Mouse (Mus musculus): ENCODE measurements around the gene H2afx.
"Not testable (repeated sequence)": the region's sequence is repeated elsewhere in the genome, so short reads cannot be mapped to it uniquely, and the experiment has no call there.

Gene H2afx

DNA sequence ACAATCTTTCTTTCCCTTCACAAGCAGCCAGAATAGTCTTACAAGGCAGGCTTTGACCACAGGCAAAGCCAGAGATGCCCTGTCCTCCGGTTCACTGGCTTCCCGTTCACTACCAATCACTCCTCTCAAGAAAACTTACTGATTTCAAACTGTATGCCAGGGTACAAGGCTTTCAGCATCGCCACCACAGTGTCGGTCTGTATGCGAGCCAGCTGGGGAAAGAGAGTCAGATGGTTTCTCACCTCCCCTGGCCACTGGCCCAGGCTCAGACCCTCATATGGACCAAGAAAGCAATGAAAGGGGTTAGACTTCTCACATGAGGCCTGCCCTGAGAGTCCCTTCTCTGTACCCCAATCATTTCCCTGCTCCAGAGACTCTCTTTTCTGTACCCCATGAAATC is 7.0 kb downstream of the H2afx start:
- no peak for DNase-seq (ENCODE audit: low spot score)

DNA sequence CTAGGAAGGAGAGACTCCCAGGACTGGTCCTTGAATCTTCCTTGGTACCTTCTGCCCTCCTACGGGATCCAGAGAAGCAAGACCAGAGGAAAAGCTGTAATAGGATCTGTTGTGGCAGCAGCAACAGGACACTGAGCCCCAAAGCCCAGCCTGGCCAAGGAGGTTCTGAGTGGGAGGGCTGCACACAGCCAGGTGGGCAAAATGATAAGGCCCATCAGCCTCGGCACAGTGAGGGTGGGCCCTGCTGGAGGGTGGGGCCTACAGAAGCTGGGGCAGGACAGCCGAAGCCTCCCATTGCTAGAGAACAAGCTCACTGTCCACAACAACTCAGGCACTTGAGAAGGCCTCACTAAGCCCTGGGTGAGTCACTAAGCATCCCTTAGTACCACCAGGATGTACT is 7.7 kb downstream of the H2afx start:
- DNase-seq (ENCODE audit: low spot score): no peak

DNA sequence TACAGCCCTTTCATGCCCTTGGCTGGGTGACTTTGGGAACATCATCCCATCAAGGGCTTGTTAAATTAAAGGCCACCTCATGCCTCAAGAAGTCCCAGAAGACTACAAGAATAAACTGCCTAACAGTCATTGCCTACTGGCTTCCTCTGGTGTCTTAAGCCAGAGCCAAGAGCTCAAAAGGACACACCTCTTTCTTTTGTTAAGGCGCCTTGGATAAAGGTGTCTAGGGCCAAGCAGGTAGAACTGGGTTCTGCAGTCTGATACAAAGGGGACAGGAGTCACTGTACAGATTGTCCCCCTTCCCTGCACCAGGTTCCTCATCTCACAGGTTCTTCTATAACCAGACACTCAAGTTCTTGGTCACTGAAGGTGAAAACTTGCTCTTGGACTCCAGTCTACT is 8.1 kb downstream of the H2afx start:
- no peak for DNase-seq (ENCODE audit: low spot score)

DNA sequence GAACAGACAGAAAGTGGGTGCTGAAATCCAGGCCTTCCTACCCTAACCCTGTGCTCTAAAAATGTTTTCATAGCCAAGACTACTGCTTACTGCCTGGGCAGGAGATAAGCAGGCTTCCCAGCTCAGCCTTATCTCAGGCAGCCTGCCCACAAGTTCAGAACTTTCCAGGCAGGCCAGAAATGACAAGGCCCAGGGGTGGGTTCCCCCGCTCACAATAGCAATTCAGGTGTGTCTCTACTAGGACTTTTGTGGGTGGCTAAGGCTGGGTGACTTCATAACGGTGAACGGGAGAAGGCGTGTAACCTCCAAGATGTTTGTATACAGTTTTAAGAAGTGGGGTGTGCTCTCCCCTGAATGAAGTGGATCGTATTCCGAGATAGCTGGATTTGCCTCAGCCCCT is 8.8 kb downstream of the H2afx start:
- DNase-seq (ENCODE audit: low spot score): peak; percentile 68

DNA sequence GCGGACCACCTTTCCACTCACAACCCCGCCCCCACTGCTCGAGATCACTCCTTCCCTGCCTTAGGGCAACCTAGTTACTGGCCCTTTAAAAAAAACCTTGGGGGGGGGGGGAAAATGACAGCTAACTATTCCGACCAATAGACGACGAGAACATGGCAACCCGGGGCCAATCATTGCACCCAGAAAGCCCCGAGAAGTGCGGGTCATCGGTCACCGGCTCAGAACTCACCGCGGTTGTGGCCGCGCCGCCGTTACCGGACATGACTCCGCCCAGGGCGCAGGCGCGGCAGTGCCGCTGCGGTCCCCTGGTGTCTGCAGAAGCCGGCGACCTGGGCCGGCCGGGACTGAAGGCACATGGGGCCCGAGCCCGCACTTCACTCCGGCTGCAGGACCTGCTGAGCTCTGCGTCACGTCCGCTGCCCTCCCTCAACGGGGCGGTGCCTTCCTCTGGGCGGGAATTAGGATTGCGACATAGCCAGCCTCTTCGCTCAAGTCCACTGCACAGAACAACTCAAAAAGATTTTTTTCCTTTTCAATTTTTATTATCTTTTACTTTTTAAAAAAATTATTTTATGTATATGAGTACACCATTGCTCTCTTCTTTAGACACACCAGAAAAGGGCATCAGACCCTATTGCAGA is 9.4 kb downstream of the H2afx start, which contains the start of gene Hmbs:
Gene Hmbs, minus strand, starts transcription at position 448 of the 641 bp plus-strand sequence.
- peak; percentile 85 for DNase-seq (ENCODE audit: low spot score)

DNA sequence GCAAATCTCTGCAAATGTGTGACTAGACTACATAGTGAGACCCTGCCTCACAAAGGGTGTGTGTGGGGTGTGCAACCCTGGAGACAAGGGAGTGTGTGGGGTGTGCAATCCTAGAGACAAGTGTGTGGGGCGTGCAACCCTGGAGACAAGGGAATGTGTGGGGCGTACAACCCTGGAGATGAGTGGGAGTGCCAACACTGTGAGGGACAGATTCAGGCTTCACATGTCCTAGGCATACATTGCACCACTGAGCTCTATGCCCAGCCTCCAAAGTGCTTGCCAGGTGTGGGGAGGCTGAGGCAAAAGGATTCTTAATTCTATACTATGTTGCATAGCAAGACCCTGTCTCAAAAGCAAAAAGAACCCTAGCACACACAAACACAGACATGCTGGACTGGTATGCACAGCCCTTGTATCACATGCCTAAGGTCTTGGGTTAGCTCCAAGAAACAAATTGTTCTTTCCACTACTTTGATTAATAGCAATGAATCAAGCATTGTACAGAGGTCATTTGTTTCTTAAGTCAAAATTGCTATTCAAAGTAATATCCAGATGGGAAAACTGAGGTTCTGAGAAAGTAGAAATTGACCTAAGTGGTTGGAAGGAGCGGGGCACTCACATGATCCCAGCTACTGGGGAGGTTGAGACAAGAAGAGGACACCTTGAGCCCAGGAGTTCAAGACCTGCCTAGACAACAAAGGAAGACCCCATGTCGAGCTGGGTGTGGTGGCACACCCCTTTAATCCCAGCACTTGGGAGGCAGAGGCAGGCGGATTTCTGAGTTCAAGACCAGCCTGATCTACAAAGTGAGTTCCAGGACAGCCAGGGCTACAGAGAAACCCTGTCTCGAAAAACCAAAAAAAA is 11.3 kb downstream of the H2afx start:
- no peak for DNase-seq (ENCODE audit: low spot score)

DNA sequence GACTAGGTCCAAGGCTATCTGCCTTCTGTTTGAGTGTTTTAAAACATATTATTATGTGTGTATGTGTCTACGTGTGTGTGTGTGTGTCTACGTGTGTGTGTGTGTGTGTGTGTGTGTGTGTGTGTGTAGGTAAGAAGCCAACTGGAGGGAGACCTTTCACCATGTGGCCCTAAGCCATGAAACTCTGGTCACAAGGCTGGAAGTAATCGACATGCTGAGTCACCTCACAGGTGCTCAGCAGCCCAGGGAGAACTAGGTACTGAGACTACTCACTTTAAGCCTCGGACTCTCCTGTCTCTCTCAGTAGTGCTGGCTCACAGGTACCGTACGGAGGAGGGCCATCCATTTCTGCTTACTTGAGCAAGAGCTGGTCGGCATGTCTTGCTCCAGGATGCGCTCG is 12.7 kb downstream of the H2afx start:
- no peak for DNase-seq (ENCODE audit: low spot score)

DNA sequence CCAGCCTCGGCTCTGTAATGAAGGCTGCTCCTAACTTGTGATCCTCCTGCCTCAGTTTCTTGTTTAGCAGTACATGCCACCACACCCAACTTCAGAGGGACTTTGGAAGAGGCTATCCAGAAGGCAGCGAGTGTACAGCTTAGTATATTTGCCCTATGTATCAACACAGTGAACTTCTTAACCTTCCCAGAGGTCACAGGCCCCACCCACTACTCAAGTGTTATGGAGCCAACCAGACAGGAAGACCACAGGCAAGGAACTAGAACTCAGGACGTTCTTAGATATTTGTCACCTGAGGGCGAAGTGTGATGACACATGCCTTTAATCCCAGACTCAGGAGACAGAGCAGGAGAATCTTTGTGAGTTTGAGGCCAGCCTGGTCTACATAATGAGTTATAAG is 13.1 kb downstream of the H2afx start:
- no peak for DNase-seq (ENCODE audit: low spot score)

DNA sequence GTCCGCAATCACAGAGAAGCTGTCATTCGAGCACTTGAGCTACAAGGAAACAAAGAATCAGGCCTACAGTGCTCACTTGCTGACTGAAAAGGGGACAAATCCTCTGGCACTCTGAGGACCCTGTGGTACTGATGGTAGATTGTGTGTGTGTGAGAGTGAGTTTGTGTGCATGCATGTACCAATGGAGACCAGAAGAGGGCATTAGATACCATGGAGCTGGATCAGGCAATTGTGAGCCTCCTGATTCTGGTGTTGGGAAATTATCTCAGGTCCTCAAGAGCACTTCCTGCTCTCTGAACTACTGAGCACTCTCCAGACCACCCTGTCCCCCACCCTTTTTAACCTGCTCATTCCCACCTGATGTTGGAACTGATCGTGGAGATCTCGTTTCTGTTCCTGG is 14.1 kb downstream of the H2afx start:
- DNase-seq (ENCODE audit: low spot score): no peak

DNA sequence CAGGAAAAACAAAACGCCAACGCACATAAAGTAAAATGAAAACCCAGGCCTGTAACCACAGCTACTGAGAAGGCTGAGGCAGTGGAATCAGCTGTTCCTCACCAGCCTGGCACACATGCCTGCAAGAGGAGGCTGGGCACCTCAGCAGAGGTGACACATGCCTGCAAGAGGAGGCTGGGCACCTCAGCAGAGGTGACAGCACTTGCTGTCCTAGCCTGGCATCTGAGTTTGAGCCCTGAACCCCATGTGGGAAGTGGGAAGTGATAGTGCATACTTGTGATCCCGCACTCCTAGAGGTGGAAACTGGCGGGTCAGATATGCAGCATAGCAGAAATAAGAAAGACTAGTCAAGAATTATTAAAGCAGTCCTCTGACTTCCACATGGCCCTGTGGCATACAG is 16.9 kb downstream of the H2afx start:
- DNase-seq (ENCODE audit: low spot score): no peak

DNA sequence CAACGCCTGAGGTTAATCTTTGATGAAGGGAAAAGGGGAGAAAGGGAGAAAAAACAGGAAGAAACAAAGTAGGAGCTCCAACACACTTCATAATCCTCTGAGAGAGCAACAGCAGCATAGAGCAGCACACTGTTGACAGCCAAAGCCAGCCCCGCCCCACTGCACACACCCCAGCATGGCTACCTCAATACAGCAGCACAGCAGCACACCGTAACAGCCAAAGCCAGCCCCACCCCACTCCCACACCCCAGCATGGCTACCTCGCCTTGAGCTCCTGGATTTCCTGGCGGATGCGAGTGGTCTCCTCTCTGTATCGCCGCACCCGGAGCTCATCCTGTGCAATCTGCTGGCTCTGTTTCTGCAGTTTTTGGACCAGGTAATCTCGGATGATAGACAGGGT is 17.8 kb downstream of the H2afx start:
- no peak for DNase-seq (ENCODE audit: low spot score)

DNA sequence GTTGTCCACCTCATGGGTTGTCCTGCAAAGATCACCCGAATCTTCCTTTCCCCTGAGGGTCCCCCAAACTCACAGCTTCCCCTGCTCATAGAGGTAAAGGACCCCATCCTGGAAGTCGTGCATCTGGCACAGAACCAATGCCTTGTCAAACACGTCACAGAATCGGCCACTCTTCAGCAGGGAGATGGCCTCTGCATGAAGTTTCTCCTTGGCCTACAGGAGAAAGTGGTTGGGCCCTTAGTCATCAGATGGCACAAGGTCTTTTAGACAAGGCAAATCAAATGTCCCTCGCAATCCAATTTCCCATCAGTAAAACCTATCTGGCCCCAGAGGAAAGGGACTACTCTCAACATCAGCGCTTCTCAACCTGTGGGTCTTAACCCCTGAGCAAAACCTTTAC is 18.6 kb downstream of the H2afx start:
- DNase-seq (ENCODE audit: low spot score): no peak

DNA sequence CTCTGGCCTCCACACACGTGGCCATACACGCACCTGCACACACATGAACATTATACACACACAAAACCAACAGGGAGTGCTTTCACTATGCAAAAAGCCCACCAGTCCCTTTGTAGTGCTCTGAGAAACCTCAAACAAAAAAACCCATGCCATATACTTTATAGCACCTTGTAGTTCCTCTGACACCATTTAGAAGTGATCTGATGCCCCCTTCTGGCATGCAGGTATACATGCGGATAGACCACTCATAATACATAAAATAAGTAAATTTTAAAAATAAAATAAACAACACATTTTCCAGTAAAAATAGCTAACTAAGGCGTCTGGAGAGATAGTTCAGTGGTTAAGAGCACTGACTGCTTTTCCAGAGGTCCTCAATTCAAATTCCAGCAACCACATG is 22.7 kb downstream of the H2afx start:
- DNase-seq (ENCODE audit: low spot score): no peak

DNA sequence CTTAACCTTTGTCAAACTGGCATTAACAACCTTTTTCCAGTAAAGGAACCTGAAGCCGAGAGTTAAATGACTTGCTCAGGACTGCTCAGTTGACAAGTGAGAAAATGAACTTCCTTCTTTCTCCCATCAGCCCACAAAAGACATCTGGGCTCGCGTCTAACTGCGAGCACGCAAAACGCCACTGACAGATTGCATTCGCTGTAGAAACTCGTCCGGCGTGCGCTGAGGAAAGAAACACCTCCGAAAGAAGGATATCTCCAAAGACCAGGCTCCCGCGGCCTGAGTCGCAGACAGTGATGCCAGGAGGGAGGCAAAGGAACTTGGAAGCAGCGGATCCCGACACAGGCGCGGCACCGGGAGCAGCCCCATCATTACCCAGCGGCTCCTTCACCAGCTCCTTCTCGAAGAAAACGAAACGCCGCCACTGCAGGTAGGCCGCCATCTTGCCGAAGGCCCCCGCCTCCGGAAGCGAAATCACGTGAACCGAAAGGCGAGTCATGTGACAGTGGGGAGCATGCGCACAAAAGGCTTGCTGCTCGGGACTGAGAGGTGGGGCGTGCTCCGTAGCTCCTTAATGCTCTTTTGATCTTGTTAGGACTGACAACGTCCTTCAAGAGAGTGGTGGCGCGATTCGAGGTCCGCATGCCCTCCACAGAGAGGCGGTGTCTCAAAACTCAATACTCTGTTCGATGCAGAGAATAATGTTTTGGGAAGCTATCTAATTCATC is 26.9 kb downstream of the H2afx start, which contains the start of gene Vps11:
Gene Vps11, minus strand, starts transcription at position 481 of the 728 bp plus-strand sequence.
- peak; percentile 91 for DNase-seq (ENCODE audit: low spot score)

DNA sequence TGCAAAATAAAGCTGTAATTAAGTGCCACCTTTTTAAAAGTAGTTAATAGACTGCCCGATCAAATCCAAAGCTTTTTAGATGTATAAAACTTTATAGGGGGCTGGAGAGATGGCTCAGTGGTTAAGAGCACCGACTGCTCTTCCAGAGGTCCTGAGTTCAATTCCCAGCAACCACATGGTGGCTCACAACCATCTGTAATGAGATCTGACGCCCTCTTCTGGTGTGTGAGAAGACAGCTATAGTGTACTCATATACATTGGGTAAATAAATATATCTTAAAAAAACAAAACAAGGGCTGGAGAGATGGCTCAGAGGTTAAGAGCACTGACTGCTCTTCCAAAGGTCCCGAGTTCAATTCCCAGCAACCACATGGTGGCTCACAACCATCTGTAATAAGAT is 27.4 kb downstream of the H2afx start:
- DNase-seq (ENCODE audit: low spot score): not testable (repeated sequence)

DNA sequence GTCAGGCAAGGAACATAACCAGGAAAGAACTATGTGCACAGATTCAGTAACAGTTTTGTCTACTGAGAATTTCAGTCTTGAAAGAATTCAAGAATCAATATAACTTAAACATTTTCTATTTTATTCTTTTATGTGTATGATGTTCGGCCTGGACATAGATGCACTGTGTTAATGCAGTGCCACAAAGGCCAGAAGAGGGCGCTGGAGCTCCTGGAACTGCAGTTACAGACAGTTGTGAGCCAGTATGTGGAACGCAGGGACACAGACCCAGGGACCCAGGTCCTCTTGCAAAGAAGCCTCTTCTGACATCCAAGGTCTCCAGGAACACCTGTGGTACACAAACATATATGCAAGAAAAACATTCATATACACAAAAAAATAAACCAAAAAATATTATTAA is 30.0 kb downstream of the H2afx start:
- no peak for DNase-seq (ENCODE audit: low spot score)

DNA sequence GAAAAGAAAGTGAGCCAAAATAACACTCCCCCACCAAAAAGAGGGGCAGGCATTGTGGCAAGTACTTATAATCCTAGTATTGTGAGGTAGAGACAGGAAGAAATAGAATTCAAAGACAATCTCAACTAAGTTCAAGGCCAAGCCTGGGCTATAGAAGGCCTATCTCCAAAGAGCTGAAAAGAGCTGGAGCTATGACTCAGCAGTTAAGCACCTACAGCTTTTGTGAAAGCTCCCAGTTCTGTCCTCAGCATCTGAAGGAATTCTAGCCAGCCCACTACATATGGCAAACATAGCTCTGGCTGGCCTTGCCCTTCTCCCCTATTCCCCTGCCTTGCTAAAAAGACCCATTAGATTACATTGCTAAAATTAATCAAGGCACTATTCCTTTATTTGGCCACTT is 38.9 kb downstream of the H2afx start:
- no peak for DNase-seq (ENCODE audit: low spot score)

DNA sequence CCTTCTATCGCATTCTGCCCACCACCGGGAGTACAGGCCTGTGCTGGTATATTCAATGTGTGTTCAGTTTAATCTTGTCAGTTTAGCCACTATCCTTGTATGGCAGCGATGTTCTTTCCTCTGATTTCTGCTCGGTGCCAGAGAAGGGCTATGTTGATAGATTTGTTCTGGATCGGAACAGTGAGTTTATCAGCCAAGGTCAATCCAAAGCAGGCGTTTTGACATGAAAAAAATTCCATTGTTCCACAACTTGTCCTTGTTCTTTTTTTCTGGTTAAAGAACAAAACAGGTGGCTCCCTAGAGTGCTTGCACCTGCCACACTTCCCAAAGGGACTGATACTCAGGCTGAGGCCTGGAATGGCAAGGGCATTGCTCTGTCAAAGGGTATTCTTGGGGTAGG is 41.6 kb downstream of the H2afx start:
- no peak for DNase-seq (ENCODE audit: low spot score)

DNA sequence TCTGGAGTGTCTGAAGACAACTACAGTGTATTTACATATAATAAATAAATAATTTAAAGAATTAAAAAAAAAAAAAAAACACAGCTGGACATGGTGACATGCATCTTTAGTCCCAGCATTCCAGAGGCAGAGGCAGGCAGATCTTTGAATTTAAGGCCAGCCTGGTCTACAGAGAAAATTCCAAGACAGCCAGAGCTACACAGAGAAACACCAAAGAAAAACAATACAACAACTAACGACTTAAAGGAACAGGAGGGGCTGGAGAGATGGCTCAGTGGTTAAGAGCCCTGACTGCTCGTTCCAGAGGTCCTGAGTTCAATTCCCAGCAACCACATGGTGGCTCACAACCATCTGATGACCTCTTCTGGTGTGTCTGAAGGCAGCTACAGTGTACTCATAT is 42.8 kb downstream of the H2afx start:
- DNase-seq (ENCODE audit: low spot score): not testable (repeated sequence)

DNA sequence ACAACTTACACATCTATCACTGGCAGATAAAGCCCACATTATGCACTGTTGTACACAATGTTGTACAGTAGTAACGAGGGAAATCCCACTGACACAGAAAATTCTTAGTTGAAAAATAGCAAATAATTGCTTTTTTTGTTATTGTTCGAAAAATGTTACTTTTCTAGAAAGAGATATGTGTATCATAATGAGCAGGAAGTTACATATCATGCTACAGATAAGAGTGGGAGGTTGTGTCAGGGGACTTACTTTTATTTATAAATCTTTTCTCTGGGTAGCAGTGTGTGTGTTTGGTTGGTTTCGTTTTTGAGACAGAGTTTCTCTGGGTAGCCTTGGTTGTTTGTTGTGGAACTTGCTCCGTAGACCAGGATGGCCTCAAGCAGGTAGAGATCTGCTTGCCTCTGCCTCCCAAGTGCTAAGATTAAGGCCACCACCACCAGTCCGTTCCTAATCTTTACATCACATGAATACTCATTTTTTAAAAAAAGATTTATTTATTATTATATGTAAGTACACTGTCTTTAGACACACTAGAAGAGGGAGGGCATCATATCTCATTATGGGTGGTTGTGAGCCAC is 43.7 kb downstream of the H2afx start:
- no peak for DNase-seq (ENCODE audit: low spot score)

DNA sequence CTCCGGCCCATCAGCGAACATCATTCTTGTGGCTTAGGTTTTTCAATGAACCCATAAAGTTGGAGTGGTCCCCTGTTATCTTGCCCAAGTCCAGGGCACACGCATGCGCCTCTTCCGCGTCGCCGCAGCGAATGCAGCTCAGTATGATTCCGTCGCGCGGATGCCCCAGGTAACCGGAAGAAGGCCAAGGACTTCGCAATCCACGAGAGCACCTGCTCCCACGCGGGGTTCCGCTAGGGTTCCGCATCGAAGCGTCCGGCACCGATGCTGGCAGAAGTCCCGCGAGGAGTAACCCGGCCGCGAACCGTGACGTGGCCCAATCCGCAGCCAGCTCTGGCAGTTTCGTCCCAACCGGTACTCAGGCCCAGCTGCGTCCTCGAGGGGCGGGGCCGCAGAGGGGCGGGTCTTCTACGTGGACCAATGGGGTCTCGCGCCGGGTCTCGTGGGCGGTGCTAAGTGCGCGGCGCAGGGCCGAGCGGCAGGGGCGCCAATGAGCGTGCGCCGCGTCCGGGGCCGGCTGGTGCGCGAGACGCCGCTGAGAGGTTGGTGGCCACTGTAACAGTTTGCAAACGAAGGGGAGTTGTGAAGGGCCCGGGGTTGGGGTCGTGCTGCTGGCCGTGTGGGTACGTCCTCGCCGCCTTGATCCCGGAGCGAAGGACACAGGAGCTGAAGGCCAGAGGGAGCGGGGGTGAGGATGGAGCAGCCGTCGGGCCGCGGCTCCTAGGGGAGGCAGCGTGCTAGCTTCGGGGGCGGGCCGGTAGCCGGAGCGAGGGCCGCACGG is 44.8 kb downstream of the H2afx start, which contains the start of gene Hyou1:
Gene Hyou1, plus strand, starts transcription at position 437 of the 781 bp plus-strand sequence.
- peak; percentile 97 for DNase-seq (ENCODE audit: low spot score)

DNA sequence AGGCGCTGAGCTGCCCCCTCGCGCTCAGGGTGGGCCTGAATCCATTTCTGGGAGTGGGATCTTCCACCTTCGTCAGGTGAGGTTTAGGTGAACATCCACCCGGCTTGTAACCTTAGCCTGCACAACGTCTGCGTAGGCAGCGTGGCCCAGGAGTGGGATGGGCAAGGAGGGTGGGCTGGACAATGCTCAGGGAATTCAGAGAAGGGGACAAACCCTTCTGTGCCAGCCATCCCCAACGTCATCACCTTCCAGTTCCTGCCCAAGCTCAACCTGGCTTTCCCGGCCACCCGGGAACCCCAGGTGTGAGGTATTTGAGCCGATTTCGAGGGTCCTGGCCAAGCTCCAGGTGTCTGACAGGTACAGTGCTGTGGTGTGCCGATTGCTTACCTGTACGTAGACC is 45.4 kb downstream of the H2afx start:
- no peak for DNase-seq (ENCODE audit: low spot score)

Data from ovary, adult 18-20 months (tissue).